ENCODE assay signal across 9 mouse cellular contexts in genomic region chr5:136706803-136707202, GRCm38 (mm10). TPM values are rescaled to one million over a fixed set of nuclear protein-coding genes. Genes with fewer than 3 reads are reported as not detected.
DNase-seq lines count a peak whose midpoint lies in the region; ATAC-seq and TF ChIP-seq lines count a peak whose summit lies in the region.
"Had no signal": no experiment of that assay in that cellular context is flagged by ENCODE, and none has a peak within 500 bp of the region (broad histone marks: within the 10 kb centered on the region; RNA-seq: fewer than 3 reads in every experiment).

No protein-coding gene starts in this region.

- 3% methylated on average over 9 of the region's 9 CpGs for WGBS in heart, adult 2 months
- WGBS in heart, embryonic 11.5 days (ENCODE audit: insufficient replicate concordance) = under 1% methylated on average over 9 of the region's 9 CpGs
- WGBS in intestine, embryonic 15.5 days = 0% methylated on average over 9 of the region's 9 CpGs
- WGBS in neural tube, embryonic 13.5 days = under 1% methylated on average over 9 of the region's 9 CpGs

- no peak overlapping the region for H3K4me3 ChIP-seq in heart, adult 2 months
- H3K4me3 ChIP-seq in heart, embryonic 11.5 days (ENCODE audit: low read depth, low read length) = no peak overlapping the region
- H3K4me3 ChIP-seq in bone marrow macrophage, adult 2 months (ENCODE audit: insufficient read depth, low read length) = no peak overlapping the region
- H3K4me3 ChIP-seq in intestine, embryonic 15.5 days (replicated peaks) = no peak overlapping the region
- H3K4me3 ChIP-seq in neural tube, embryonic 13.5 days = no peak overlapping the region
- H3K4me3 ChIP-seq in testis, adult 2 months (ENCODE audit: control insufficient read depth, low read depth, low read length) = no peak overlapping the region
- H3K4me3 ChIP-seq: myocyte had no signal

- no peak overlapping the region for H3K27ac ChIP-seq in heart, adult 2 months
- H3K27ac ChIP-seq in heart, embryonic 11.5 days (ENCODE audit: low read depth, low read length) = no peak overlapping the region
- no peak overlapping the region for H3K27ac ChIP-seq in bone marrow macrophage, adult 2 months (ENCODE audit: insufficient read depth, low read depth, low read length)
- H3K27ac ChIP-seq in intestine, embryonic 15.5 days = no peak overlapping the region
- no peak overlapping the region for H3K27ac ChIP-seq in neural tube, embryonic 13.5 days (replicated peaks)
- H3K27ac ChIP-seq in testis, adult 2 months (ENCODE audit: control insufficient read depth, insufficient read depth, low read depth, low read length) = no peak overlapping the region

- intact Hi-C loops in heart, adult 2 months (cut with DNase I) = loop anchor here (2.0 to 5.0 kb wide), 3 partner anchors 425 to 506 kb away; no protein-coding TSS in a partner anchor
- intact Hi-C loops in left cerebral cortex, postnatal 4 days (cut with DNase I) = loop anchor here (5.0 kb wide), 1 partner anchor 450 kb away; no protein-coding TSS in a partner anchor

- TF ChIP-seq POLR2A in heart, adult 2 months (IDR thresholded peaks at IDR 0.05; ENCODE audit: insufficient read depth, low read depth, low read length) = no peak
- no peak for TF ChIP-seq POLR2A in bone marrow macrophage, adult 2 months (IDR thresholded peaks at IDR 0.05; ENCODE audit: borderline replicate concordance, low read depth, low read length)
- no peak for TF ChIP-seq POLR2A in testis, adult 2 months (IDR thresholded peaks at IDR 0.05; ENCODE audit: control insufficient read depth, low read depth, low read length)

- DNase-seq in heart, adult 2 months = peak; percentile 46 to 59
- DNase-seq in left cerebral cortex, postnatal 4 days = peak; percentile 80

- no peaks in the 10 kb centered on the region for H3K79me2 ChIP-seq in heart, adult 2 months (replicated peaks; ENCODE audit: control insufficient read depth, insufficient read depth, low read length)

- H3K9me3 ChIP-seq in heart, embryonic 11.5 days (replicated peaks; ENCODE audit: control insufficient read depth, low read length) = no peaks in the 10 kb centered on the region
- no peaks in the 10 kb centered on the region for H3K9me3 ChIP-seq in intestine, embryonic 15.5 days
- no peaks in the 10 kb centered on the region for H3K9me3 ChIP-seq in neural tube, embryonic 13.5 days

- H3K9ac ChIP-seq in heart, adult 2 months (ENCODE audit: low read depth, low read length) = no peak overlapping the region
- H3K9ac ChIP-seq in heart, embryonic 11.5 days (ENCODE audit: low read depth, low read length) = no peak overlapping the region
- H3K9ac ChIP-seq in intestine, embryonic 15.5 days = no peak overlapping the region
- H3K9ac ChIP-seq in neural tube, embryonic 13.5 days = no peak overlapping the region

- H3K4me2 ChIP-seq in heart, embryonic 11.5 days = no peak overlapping the region
- no peak overlapping the region for H3K4me2 ChIP-seq in intestine, embryonic 15.5 days (replicated peaks)
- H3K4me2 ChIP-seq in neural tube, embryonic 13.5 days = no peak overlapping the region

- H3K36me3 ChIP-seq in heart, adult 2 months (ENCODE audit: control insufficient read depth, insufficient read depth, low read length) = no peaks in the 10 kb centered on the region
- H3K36me3 ChIP-seq in heart, embryonic 11.5 days (ENCODE audit: control insufficient read depth, insufficient read depth, low read length) = no peaks in the 10 kb centered on the region
- no peaks in the 10 kb centered on the region for H3K36me3 ChIP-seq in intestine, embryonic 15.5 days
- no peaks in the 10 kb centered on the region for H3K36me3 ChIP-seq in neural tube, embryonic 13.5 days
- H3K36me3 ChIP-seq in testis, adult 2 months (ENCODE audit: control insufficient read depth, insufficient read depth, low read length) = no peaks in the 10 kb centered on the region

- H3K27me3 ChIP-seq in heart, adult 2 months (ENCODE audit: control insufficient read depth, insufficient read depth, low read length) = no peaks in the 10 kb centered on the region
- no peaks in the 10 kb centered on the region for H3K27me3 ChIP-seq in heart, embryonic 11.5 days (ENCODE audit: control insufficient read depth, insufficient read depth, low read length)
- no peaks in the 10 kb centered on the region for H3K27me3 ChIP-seq in intestine, embryonic 15.5 days (replicated peaks)
- no peaks in the 10 kb centered on the region for H3K27me3 ChIP-seq in neural tube, embryonic 13.5 days
- no peaks in the 10 kb centered on the region for H3K27me3 ChIP-seq in testis, adult 2 months (ENCODE audit: control insufficient read depth, insufficient read depth, low read length)

- peak; percentile 83 for TF ChIP-seq CTCF in heart, adult 2 months (IDR thresholded peaks at IDR 0.05)
- peak; percentile 45; the same call in 1 of the 2 replicates for TF ChIP-seq CTCF in bone marrow macrophage, adult 2 months (IDR thresholded peaks at IDR 0.05; ENCODE audit: low read depth, low read length)
- peak; percentile 77 for TF ChIP-seq CTCF in testis, adult 2 months (IDR thresholded peaks at IDR 0.05; ENCODE audit: control insufficient read depth, insufficient read depth, insufficient replicate concordance, low read depth, low read length)

- H3K4me1 ChIP-seq in heart, adult 2 months (ENCODE audit: control insufficient read depth, insufficient read depth, low read length) = no peaks in the 10 kb centered on the region
- peaks cover 2% of the 10 kb centered on the region; the same call in 1 of the 2 replicates for H3K4me1 ChIP-seq in heart, embryonic 11.5 days (ENCODE audit: control insufficient read depth, insufficient read depth, low read length)
- peaks cover 4% of the 10 kb centered on the region for H3K4me1 ChIP-seq in bone marrow macrophage, adult 2 months (ENCODE audit: control insufficient read depth, insufficient read depth, low read length)
- 0 out of 2 replicates have a peak, but pooled peaks cover 4% of the 10 kb centered on the region for H3K4me1 ChIP-seq in intestine, embryonic 15.5 days (replicated peaks)
- H3K4me1 ChIP-seq in neural tube, embryonic 13.5 days (replicated peaks) = peaks cover 7% of the 10 kb centered on the region
- H3K4me1 ChIP-seq in testis, adult 2 months (ENCODE audit: control insufficient read depth, insufficient read depth, low read length) = peaks cover 32% of the 10 kb centered on the region

- no peak for TF ChIP-seq EP300 in heart, adult 2 months (IDR thresholded peaks at IDR 0.05; ENCODE audit: insufficient read depth, low read depth, low read length)

- no peak for ATAC-seq in heart, embryonic 11.5 days (replicated peaks; ENCODE audit: insufficient number of reproducible peaks, low FRiP score, low TSS enrichment)
- peak; percentile 46; the same call in 1 of the 2 replicates for ATAC-seq in erythroblast, adult 5-6 weeks (replicated peaks; ENCODE audit: low FRiP score, poor library complexity, severe bottlenecking)
- 0 out of 2 replicates have a peak, but pooled peaks have one; percentile 21 for ATAC-seq in intestine, embryonic 15.5 days
- peak; percentile 65; the same call in 1 of the 2 replicates for ATAC-seq in neural tube, embryonic 13.5 days (ENCODE audit: low read depth)

RNA-seq across cellular contexts. Expression of gene Myl10, which starts 13.9 kb away (rescaled TPM):
- not detected for total RNA-seq in heart, adult 2 months (2021)
- polyA plus RNA-seq in heart, adult 2 months (2012; rRNA removed) = not detected in 2 replicates
- polyA plus RNA-seq in heart, embryonic 11.5 days (2014; fragmentation: Nextera tagmentation; extraction: Ambion mirVana) = not detected in 2 replicates
- not detected in 2 replicates for polyA plus RNA-seq in bone marrow macrophage, adult 2 months (2012; ENCODE audit: insufficient read depth, insufficient read length, missing spikeins)
- total RNA-seq in erythroblast, adult 5-6 weeks (2015; ENCODE audit: low replicate concordance) = not detected in 2 replicates
- total RNA-seq in erythroblast, adult 5-6 weeks (2017; ENCODE audit: low replicate concordance) = not detected in 2 replicates
- polyA plus RNA-seq in intestine, embryonic 15.5 days (2015; fragmentation: Nextera tagmentation; extraction: Ambion mirVana) = not detected in 2 replicates
- total RNA-seq in left cerebral cortex, postnatal 4 days (2021) = not detected
- polyA plus RNA-seq in neural tube, embryonic 13.5 days (2015; fragmentation: Nextera tagmentation; extraction: Ambion mirVana) = not detected in 2 replicates
- polyA plus RNA-seq in testis, adult 2 months (2012; rRNA removed) = 148 and 150 TPM in 2 replicates

Comparison
In these comparisons a context has a peak if more than half of its experiments do, and no peak if none do; other contexts are left out.
1. RNA of gene Myl10, which starts 13.9 kb away (polyA plus RNA-seq): 148 to 150 TPM in testis, adult 2 months; not detected in heart, adult 2 months, not detected in intestine, embryonic 15.5 days, not detected in heart, embryonic 11.5 days, not detected in bone marrow macrophage, adult 2 months and not detected in neural tube, embryonic 13.5 days; every median in the first group is over 100 times any median in the second.
2. Peak in every context shown above with its lines, with median percentiles within 50 percentile points of each other: CTCF ChIP-seq.